12 mouse cellular contexts compared by ENCODE assay signal in genomic region chr10:11061318-11062071, GRCm38 (mm10). TPM values are rescaled to one million over a fixed set of nuclear protein-coding genes. Genes with fewer than 3 reads are reported as not detected.
DNase-seq lines count a peak whose midpoint lies in the region; ATAC-seq lines count a peak whose summit lies in the region.
"Had no signal": no experiment of that assay in that cellular context is flagged by ENCODE, and none has a peak within 500 bp of the region (broad histone marks: within the 10 kb centered on the region; RNA-seq: fewer than 3 reads in every experiment).

No protein-coding gene starts in this region.

- ATAC-seq in hindbrain, embryonic 14.5 days (ENCODE audit: low FRiP score), result peak; percentile 62; the same call in 1 of the 2 replicates
- no peak; the same call in 1 of the 2 replicates for ATAC-seq in kidney, embryonic 16.5 days (ENCODE audit: low FRiP score, low TSS enrichment)
- ATAC-seq: intestine, embryonic 16.5 days had no signal

- no peaks in the 10 kb centered on the region for H3K4me1 ChIP-seq in hindbrain, embryonic 14.5 days (replicated peaks; ENCODE audit: control insufficient read depth, insufficient read depth, low read length)
- no peaks in the 10 kb centered on the region for H3K4me1 ChIP-seq in hindbrain, embryonic 10.5 days (replicated peaks)
- no peaks in the 10 kb centered on the region for H3K4me1 ChIP-seq in kidney, embryonic 16.5 days (ENCODE audit: insufficient read depth, low read length)

- H3K27me3 ChIP-seq in hindbrain, embryonic 14.5 days (ENCODE audit: control insufficient read depth, insufficient read depth, low read length), result no peaks in the 10 kb centered on the region
- no peaks in the 10 kb centered on the region for H3K27me3 ChIP-seq in hindbrain, embryonic 10.5 days (ENCODE audit: insufficient read depth, poor library complexity, severe bottlenecking)
- no peaks in the 10 kb centered on the region for H3K27me3 ChIP-seq in kidney, embryonic 16.5 days (ENCODE audit: insufficient read depth, low read length)

- no peak overlapping the region for H3K4me2 ChIP-seq in hindbrain, embryonic 14.5 days (replicated peaks)
- H3K4me2 ChIP-seq in kidney, embryonic 16.5 days (replicated peaks; ENCODE audit: low read depth, low read length), result no peak overlapping the region

- H3K9me3 ChIP-seq in hindbrain, embryonic 14.5 days (ENCODE audit: control insufficient read depth, low read length), result no peaks in the 10 kb centered on the region
- H3K9me3 ChIP-seq in hindbrain, embryonic 10.5 days, result no peaks in the 10 kb centered on the region
- no peaks in the 10 kb centered on the region for H3K9me3 ChIP-seq in kidney, embryonic 16.5 days (ENCODE audit: low read length)

- DNase-seq in hindbrain, embryonic 14.5 days (ENCODE audit: low spot score), result no peak
- DNase-seq in hindbrain, embryonic 10.5 days (ENCODE audit: low spot score), result no peak
- peak; percentile 3 for DNase-seq in forelimb bud, embryonic 11.5 days (ENCODE audit: low read depth, low spot score)
- peak; percentile 61 to 68 for DNase-seq in layer of hippocampus, postnatal 25 days (ENCODE audit: extremely low spot score in 1 of 2, low spot score in 1 of 2)
- DNase-seq in right cerebral cortex, postnatal 25 days, result peak; percentile 42
- no peak for DNase-seq in lung, postnatal 10 days
- DNase-seq in adrenal gland, adult 2 months, result no peak

- H3K27ac ChIP-seq in hindbrain, embryonic 14.5 days, result no peak overlapping the region
- H3K27ac ChIP-seq in hindbrain, embryonic 10.5 days, result no peak overlapping the region
- no peak overlapping the region for H3K27ac ChIP-seq in kidney, embryonic 16.5 days (ENCODE audit: low read length)
- H3K27ac ChIP-seq: liver, embryonic 14.5 days had no signal

- no peaks in the 10 kb centered on the region for H3K36me3 ChIP-seq in hindbrain, embryonic 14.5 days (replicated peaks; ENCODE audit: control insufficient read depth, insufficient read depth)
- H3K36me3 ChIP-seq in hindbrain, embryonic 10.5 days, result no peaks in the 10 kb centered on the region
- no peaks in the 10 kb centered on the region for H3K36me3 ChIP-seq in kidney, embryonic 16.5 days (ENCODE audit: insufficient read depth, low read length)

- H3K9ac ChIP-seq in hindbrain, embryonic 14.5 days, result no peak overlapping the region
- H3K9ac ChIP-seq in kidney, embryonic 16.5 days (replicated peaks; ENCODE audit: low read length), result no peak overlapping the region
- H3K9ac ChIP-seq: liver, embryonic 14.5 days had no signal

- 69% methylated on average over 10 of the region's 10 CpGs for WGBS in hindbrain, embryonic 14.5 days
- 82% methylated on average over 10 of the region's 10 CpGs for WGBS in hindbrain, embryonic 10.5 days
- WGBS in kidney, embryonic 16.5 days, result 66% methylated on average over 10 of the region's 10 CpGs

- no peak overlapping the region for H3K4me3 ChIP-seq in hindbrain, embryonic 14.5 days (replicated peaks; ENCODE audit: low read length)
- H3K4me3 ChIP-seq in hindbrain, embryonic 10.5 days, result no peak overlapping the region
- H3K4me3 ChIP-seq in kidney, embryonic 16.5 days (ENCODE audit: low read length), result no peak overlapping the region

RNA-seq across cellular contexts. Expression of gene Grm1, which starts 20.7 kb away (rescaled TPM):
- 5.1 and 6.1 TPM in 2 replicates for polyA plus RNA-seq in hindbrain, embryonic 14.5 days (2014; fragmentation: Nextera tagmentation; extraction: Ambion mirVana)
- polyA plus RNA-seq in hindbrain, embryonic 10.5 days (2016; fragmentation: Nextera tagmentation; extraction: Ambion mirVana), result 0.12 TPM in 1 of 2 replicates, not detected in the other
- total RNA-seq in layer of hippocampus, postnatal 25 days (2021), result 10 to 100 TPM; 59.8 to 61.8 TPM
- polyA plus RNA-seq in kidney, embryonic 16.5 days (2015; fragmentation: Nextera tagmentation; extraction: Ambion mirVana), result not detected in 2 replicates
- not detected for total RNA-seq in adrenal gland, adult 2 months (2021)
- polyA plus RNA-seq in adrenal gland, adult 2 months (2012; rRNA removed), result 0.22 TPM in 1 of 2 replicates, not detected in the other
- total RNA-seq: granulocyte monocyte progenitor cell, adult 5-6 weeks; monocyte, adult 5-6 weeks had no signal
- polyA plus RNA-seq: liver, embryonic 14.5 days had no signal

Comparison
In these comparisons a context has a peak if more than half of its experiments do, and no peak if none do; other contexts are left out.
1. DNase-seq: peak in forelimb bud, embryonic 11.5 days (single experiment), layer of hippocampus, postnatal 25 days (2 of 2) and right cerebral cortex, postnatal 25 days (single experiment); none in hindbrain, embryonic 14.5 days (single experiment), hindbrain, embryonic 10.5 days (single experiment), lung, postnatal 10 days (single experiment) and adrenal gland, adult 2 months (single experiment).